Mouse (Mus musculus) thymus, adult 2 months (tissue): Measurements from ENCODE around the gene Wnt5b.

Experiments
- CTCF ChIP-seq: fragments of 200-500 bp; IDR thresholded peaks from 2 replicates; pipeline ENCODE4 v1.5.1; 2012; ENCODE audit warnings: mild to moderate bottlenecking, control low read depth, low read length, moderate library complexity, borderline replicate concordance; ENCODE audit not compliant: control insufficient read depth, poor library complexity, insufficient read depth; ENCODE audit errors: extremely low read depth
- POLR2A ChIP-seq: fragments of 200-500 bp; IDR thresholded peaks from 2 replicates; pipeline ENCODE4 v1.6.1; 2012; ENCODE audit warnings: mild to moderate bottlenecking, low read length, control low read depth, moderate library complexity; ENCODE audit not compliant: control insufficient read depth, poor library complexity, insufficient read depth; ENCODE audit errors: extremely low read depth

DNA sequence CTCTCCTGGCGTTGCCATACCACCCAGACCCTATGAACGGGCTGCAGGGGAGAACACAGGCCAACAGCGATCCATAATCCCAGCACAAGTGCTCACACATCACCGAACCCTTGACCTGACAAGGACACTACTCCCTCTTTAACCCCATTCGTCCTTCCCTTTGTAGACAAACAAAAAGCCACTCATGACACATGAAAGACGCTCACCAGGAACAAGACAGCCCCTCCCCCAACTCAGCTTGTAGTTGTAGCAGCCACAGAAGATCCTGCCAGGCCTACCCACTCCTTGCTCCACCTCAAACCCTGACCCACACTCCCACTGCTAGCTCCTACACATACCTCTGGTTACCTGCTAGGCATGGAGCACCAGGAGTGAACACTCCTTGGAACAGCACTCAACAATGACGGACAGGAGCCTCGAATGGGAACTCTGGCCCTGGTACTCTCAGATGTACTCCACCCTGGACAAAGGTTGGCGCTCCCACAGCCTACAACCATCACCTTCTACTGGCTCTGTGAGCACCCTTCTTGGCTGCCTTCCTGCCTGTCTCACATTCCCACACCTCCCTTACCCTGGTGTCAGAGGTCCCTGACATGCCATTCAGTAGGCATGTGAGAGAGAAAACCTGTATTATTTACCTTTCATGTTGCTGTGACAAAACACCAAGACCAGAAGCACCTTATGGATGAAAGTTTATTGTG lies 38.5 kb downstream of the Wnt5b start:
- TF ChIP-seq CTCF (no peak), POLR2A (no peak)
